ENCODE assay signal across 10 mouse cellular contexts in genomic region chr9:70855868-70856267, GRCm38 (mm10).
DNase-seq lines count a peak whose midpoint lies in the region; ATAC-seq and TF ChIP-seq lines count a peak whose summit lies in the region.
"Had no signal": no experiment of that assay in that cellular context is flagged by ENCODE, and none has a peak within 500 bp of the region (broad histone marks: within the 10 kb centered on the region; RNA-seq: fewer than 3 reads in every experiment).

No protein-coding gene starts in this region.

- H3K36me3 ChIP-seq in forebrain, postnatal 0 days (ENCODE audit: insufficient read depth): no peaks in the 10 kb centered on the region
- no peaks in the 10 kb centered on the region for H3K36me3 ChIP-seq in forebrain, embryonic 16.5 days (ENCODE audit: control insufficient read depth, insufficient read depth)
- H3K36me3 ChIP-seq in lung, postnatal 0 days (ENCODE audit: insufficient read depth, low read length): no peaks in the 10 kb centered on the region
- H3K36me3 ChIP-seq in heart, embryonic 15.5 days: no peaks in the 10 kb centered on the region
- no peaks in the 10 kb centered on the region for H3K36me3 ChIP-seq in midbrain, embryonic 16.5 days (ENCODE audit: control insufficient read depth, insufficient read depth, low read length)

- H3K4me1 ChIP-seq in forebrain, postnatal 0 days (ENCODE audit: insufficient read depth): no peaks in the 10 kb centered on the region
- no peaks in the 10 kb centered on the region; the same call in 1 of the 2 replicates for H3K4me1 ChIP-seq in forebrain, embryonic 16.5 days (replicated peaks; ENCODE audit: control insufficient read depth, insufficient read depth, low read length)
- H3K4me1 ChIP-seq in lung, postnatal 0 days (ENCODE audit: insufficient read depth, low read depth, low read length): peaks cover 3% of the 10 kb centered on the region; the same call in 1 of the 2 replicates
- H3K4me1 ChIP-seq in heart, embryonic 15.5 days (replicated peaks): peaks cover 16% of the 10 kb centered on the region
- peaks cover 9% of the 10 kb centered on the region for H3K4me1 ChIP-seq in olfactory bulb, adult 2 months (ENCODE audit: control insufficient read depth, insufficient read depth, low read length)
- H3K4me1 ChIP-seq in midbrain, embryonic 16.5 days (ENCODE audit: control insufficient read depth, insufficient read depth, low read length): peaks cover 7% of the 10 kb centered on the region

- TF ChIP-seq POLR2A in olfactory bulb, adult 2 months (IDR thresholded peaks at IDR 0.05; ENCODE audit: insufficient read depth, low read depth, low read length): no peak

- no peak for TF ChIP-seq CTCF in forebrain, postnatal 0 days (IDR thresholded peaks at IDR 0.05; ENCODE audit: low read depth)
- no peak for TF ChIP-seq CTCF in lung, postnatal 0 days (IDR thresholded peaks at IDR 0.05)
- TF ChIP-seq CTCF in olfactory bulb, adult 2 months (IDR thresholded peaks at IDR 0.05; ENCODE audit: insufficient read depth, low read depth, low read length): no peak

- TF ChIP-seq EP300 in lung, postnatal 0 days (IDR thresholded peaks at IDR 0.05): no peak

- DNase-seq in forebrain, postnatal 0 days: peak; percentile 53
- peak; percentile 59 for DNase-seq in lung, postnatal 0 days (ENCODE audit: low spot score)
- no peak for DNase-seq in lung, adult 18-20 months
- no peak for DNase-seq in ovary, postnatal 10 days (ENCODE audit: low spot score)
- DNase-seq: embryo, embryonic 11 days had no signal

- H3K4me2 ChIP-seq in forebrain, postnatal 0 days (ENCODE audit: low read depth): no peak overlapping the region
- H3K4me2 ChIP-seq in forebrain, embryonic 16.5 days (ENCODE audit: low read length): no peak overlapping the region
- no peak overlapping the region for H3K4me2 ChIP-seq in lung, postnatal 0 days (replicated peaks; ENCODE audit: low read depth, low read length)
- 0 out of 2 replicates have a peak overlapping the region, but pooled peaks have one; percentile 3 for H3K4me2 ChIP-seq in heart, embryonic 15.5 days
- no peak overlapping the region for H3K4me2 ChIP-seq in midbrain, embryonic 16.5 days (ENCODE audit: low read length)

- no peak overlapping the region for H3K9ac ChIP-seq in forebrain, postnatal 0 days
- H3K9ac ChIP-seq in forebrain, embryonic 16.5 days (replicated peaks; ENCODE audit: low read depth, low read length): no peak overlapping the region
- no peak overlapping the region for H3K9ac ChIP-seq in lung, postnatal 0 days (replicated peaks; ENCODE audit: low read depth)
- no peak overlapping the region for H3K9ac ChIP-seq in heart, embryonic 15.5 days
- H3K9ac ChIP-seq in midbrain, embryonic 16.5 days (ENCODE audit: low read depth, low read length): no peak overlapping the region

- WGBS in forebrain, postnatal 0 days: 52% methylated on average over 6 of the region's 6 CpGs
- whole genome bisulfite sequencing in forebrain, embryonic 16.5 days: 69% methylated on average over 6 of the region's 6 CpGs
- 38% methylated on average over 6 of the region's 6 CpGs for WGBS in lung, postnatal 0 days
- 20% methylated on average over 6 of the region's 6 CpGs for WGBS in heart, embryonic 15.5 days
- 27% methylated on average over 6 of the region's 6 CpGs for WGBS in olfactory bulb, adult 2 months
- WGBS in midbrain, embryonic 16.5 days: 72% methylated on average over 6 of the region's 6 CpGs

- H3K27ac ChIP-seq in forebrain, postnatal 0 days (ENCODE audit: low read depth, low read length): no peak overlapping the region
- H3K27ac ChIP-seq in forebrain, embryonic 16.5 days (ENCODE audit: low read length): no peak overlapping the region
- H3K27ac ChIP-seq in lung, postnatal 0 days (ENCODE audit: low read length): no peak overlapping the region
- H3K27ac ChIP-seq in heart, embryonic 15.5 days: peak overlapping the region; percentile 2
- H3K27ac ChIP-seq in olfactory bulb, adult 2 months (ENCODE audit: insufficient read depth, low read depth, low read length): peak overlapping the region; percentile 47; the same call in 1 of the 2 replicates
- H3K27ac ChIP-seq in midbrain, embryonic 16.5 days (ENCODE audit: low read length): no peak overlapping the region

- H3K27me3 ChIP-seq in forebrain, postnatal 0 days (ENCODE audit: insufficient read depth, low read length): no peaks in the 10 kb centered on the region
- H3K27me3 ChIP-seq in forebrain, embryonic 16.5 days (replicated peaks; ENCODE audit: control insufficient read depth, insufficient read depth, low read length): no peaks in the 10 kb centered on the region
- no peaks in the 10 kb centered on the region for H3K27me3 ChIP-seq in lung, postnatal 0 days (replicated peaks; ENCODE audit: insufficient read depth, low read length)
- no peaks in the 10 kb centered on the region for H3K27me3 ChIP-seq in heart, embryonic 15.5 days
- no peaks in the 10 kb centered on the region for H3K27me3 ChIP-seq in midbrain, embryonic 16.5 days (ENCODE audit: control insufficient read depth, insufficient read depth, low read depth, low read length)

- H3K4me3 ChIP-seq in forebrain, postnatal 0 days (ENCODE audit: low read depth, low read length): no peak overlapping the region
- no peak overlapping the region for H3K4me3 ChIP-seq in forebrain, embryonic 16.5 days (replicated peaks; ENCODE audit: low read length)
- H3K4me3 ChIP-seq in lung, postnatal 0 days (ENCODE audit: low read depth, low read length): no peak overlapping the region
- H3K4me3 ChIP-seq in heart, embryonic 15.5 days: no peak overlapping the region
- no peak overlapping the region for H3K4me3 ChIP-seq in olfactory bulb, adult 2 months (ENCODE audit: insufficient read depth, low read depth, low read length)
- no peak overlapping the region for H3K4me3 ChIP-seq in midbrain, embryonic 16.5 days (ENCODE audit: low read depth, low read length)

- no peaks in the 10 kb centered on the region for H3K9me3 ChIP-seq in forebrain, postnatal 0 days (ENCODE audit: low read length)
- no peaks in the 10 kb centered on the region for H3K9me3 ChIP-seq in forebrain, embryonic 16.5 days (ENCODE audit: control insufficient read depth, low read length)
- no peaks in the 10 kb centered on the region for H3K9me3 ChIP-seq in lung, postnatal 0 days (ENCODE audit: low read length)
- no peaks in the 10 kb centered on the region for H3K9me3 ChIP-seq in heart, embryonic 15.5 days (replicated peaks)
- no peaks in the 10 kb centered on the region for H3K9me3 ChIP-seq in midbrain, embryonic 16.5 days (replicated peaks; ENCODE audit: control insufficient read depth, low read length, poor library complexity, severe bottlenecking)

- peak; percentile 48 for ATAC-seq in forebrain, postnatal 0 days
- no peak for ATAC-seq in forebrain, embryonic 16.5 days
- ATAC-seq in lung, postnatal 0 days: peak; percentile 40
- ATAC-seq in heart, embryonic 15.5 days (replicated peaks; ENCODE audit: insufficient number of reproducible peaks, insufficient read depth, low FRiP score, low read depth): peak; percentile 79; the same call in 1 of the 2 replicates
- no peak for ATAC-seq in midbrain, embryonic 16.5 days
- ATAC-seq: CD4-positive, CD25-positive, alpha-beta regulatory T cell, adult 4 months had no signal

Comparison
In these comparisons a context has a peak if more than half of its experiments do, and no peak if none do; other contexts are left out.
1. ATAC-seq: peak in forebrain, postnatal 0 days (single experiment), lung, postnatal 0 days (single experiment) and heart, embryonic 15.5 days (single experiment); none in forebrain, embryonic 16.5 days (single experiment) and midbrain, embryonic 16.5 days (single experiment).
2. DNase-seq: peak in forebrain, postnatal 0 days (single experiment) and lung, postnatal 0 days (single experiment); none in lung, adult 18-20 months (0 of 2) and ovary, postnatal 10 days (single experiment).
3. H3K27ac ChIP-seq: peak in heart, embryonic 15.5 days (single experiment) and olfactory bulb, adult 2 months (single experiment); none in forebrain, postnatal 0 days (single experiment), forebrain, embryonic 16.5 days (single experiment), lung, postnatal 0 days (single experiment) and midbrain, embryonic 16.5 days (single experiment).